Mouse (Mus musculus): Measurements from ENCODE around the gene Sltm.
"Not testable (repeated sequence)": the region's sequence is repeated elsewhere in the genome, so short reads cannot be mapped to it uniquely, and the experiment has no call there.

The Sltm gene

GRCm38 (mm10) chr9:70551524-70551923 lies 9.0 kb downstream of the Sltm start:
- no peak for DNase-seq (ENCODE audit: low read depth, low spot score)

DNA sequence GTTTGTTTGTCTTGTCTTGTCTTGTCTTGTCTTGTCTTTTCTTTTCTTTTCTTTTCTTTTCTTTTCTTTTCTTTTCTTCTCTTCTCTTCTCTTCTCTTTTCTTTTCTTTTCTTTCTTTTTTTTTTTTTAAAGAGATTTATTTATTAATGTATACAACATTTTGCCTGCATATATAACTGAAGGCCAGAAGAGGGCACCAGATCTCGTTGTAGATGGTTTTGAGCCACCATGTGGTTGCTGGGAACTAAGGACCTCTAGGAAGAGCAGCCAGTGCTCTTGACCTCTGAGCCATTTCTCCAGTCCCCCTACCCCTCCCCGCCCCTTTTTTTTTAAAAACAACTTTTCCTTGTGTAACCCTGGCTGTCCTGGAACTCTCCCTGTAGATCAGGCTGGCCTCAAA lies 9.7 kb downstream of the Sltm start:
- DNase-seq (ENCODE audit: low read depth, low spot score): not testable (repeated sequence)

DNA sequence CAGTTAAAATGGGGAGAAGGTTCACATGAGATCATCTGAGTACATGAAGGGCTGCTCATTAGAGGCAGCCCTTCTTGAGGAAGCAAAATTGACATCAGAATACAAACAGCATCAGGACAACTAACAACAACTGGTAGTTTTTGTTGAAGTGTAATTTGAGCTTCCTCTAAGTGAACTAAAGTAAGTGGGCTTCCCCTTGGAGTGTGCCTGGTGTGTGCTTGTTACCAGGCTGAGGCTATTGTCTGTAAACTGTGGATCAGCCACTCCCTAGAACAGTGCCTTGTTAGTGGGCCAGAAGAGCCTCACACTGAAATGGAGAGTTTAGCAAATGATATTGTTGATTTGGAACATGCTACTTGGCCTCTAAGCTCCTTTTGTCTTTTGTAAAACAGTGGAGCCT lies 12.9 kb downstream of the Sltm start:
- no peak for DNase-seq (ENCODE audit: low read depth, low spot score)

GRCm38 (mm10) chr9:70556796-70557195 lies 14.2 kb downstream of the Sltm start:
- DNase-seq (ENCODE audit: low read depth, low spot score): no peak

DNA sequence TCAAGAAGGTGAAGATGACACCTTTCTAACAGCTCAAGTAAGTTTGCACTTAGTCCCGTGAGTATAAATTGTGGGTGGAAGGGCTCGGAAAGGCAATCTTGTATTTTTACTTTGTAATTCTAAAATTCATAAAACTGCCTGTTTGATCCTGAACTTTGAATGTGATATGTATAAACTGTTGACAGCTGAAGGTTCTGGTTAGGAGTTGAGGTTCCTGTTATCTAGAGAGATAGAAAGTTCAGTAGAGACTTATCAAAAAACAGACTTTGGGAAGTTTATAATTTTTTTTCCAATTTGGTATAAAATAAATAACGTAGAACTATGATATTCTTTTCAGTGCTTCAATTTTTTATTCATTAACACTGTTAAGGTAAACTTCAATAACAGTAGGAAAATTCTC lies 20.3 kb downstream of the Sltm start:
- DNase-seq (ENCODE audit: low read depth, low spot score): no peak

DNA sequence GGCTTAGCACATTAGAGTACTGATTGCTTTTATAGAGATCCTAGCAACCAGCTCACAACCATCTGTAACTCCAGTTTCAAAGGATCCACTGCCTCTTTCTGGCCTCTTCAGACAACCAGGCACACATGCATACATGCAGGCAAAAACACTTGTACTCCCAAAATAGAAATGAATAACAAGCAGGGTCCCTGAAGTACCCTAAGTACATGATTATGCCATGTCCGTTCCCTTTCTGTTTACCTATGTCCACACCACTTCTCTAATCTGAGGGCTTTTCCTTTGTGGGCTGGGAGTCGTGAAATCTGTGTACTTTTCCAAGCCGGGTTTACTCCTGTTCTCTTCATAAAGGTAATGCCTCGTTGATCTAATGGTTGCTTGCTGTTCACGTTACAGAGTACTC lies 25.1 kb downstream of the Sltm start:
- DNase-seq (ENCODE audit: low read depth, low spot score): no peak

GRCm38 (mm10) chr9:70570351-70570750 lies 27.8 kb downstream of the Sltm start:
- no peak for DNase-seq (ENCODE audit: low read depth, low spot score)

DNA sequence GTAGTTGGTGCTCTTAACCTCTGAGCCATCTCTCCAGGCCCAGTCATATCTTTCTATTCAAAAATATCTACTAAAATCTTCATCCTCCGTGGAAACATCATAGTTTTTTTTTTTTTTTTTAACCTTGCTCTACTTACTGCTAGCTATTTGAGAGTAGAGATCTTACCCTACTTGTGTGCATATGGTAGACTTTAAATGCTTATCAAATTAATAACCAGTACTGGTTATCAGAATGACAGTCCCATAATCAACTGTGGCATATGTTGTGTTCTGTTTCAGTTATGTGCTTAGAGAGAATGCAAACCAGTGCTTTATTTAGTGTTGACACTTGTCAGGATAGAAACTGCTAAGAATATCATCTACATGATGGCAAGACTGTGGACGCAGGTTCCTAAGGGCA lies 35.6 kb downstream of the Sltm start:
- DNase-seq (ENCODE audit: low read depth, low spot score): no peak

DNA sequence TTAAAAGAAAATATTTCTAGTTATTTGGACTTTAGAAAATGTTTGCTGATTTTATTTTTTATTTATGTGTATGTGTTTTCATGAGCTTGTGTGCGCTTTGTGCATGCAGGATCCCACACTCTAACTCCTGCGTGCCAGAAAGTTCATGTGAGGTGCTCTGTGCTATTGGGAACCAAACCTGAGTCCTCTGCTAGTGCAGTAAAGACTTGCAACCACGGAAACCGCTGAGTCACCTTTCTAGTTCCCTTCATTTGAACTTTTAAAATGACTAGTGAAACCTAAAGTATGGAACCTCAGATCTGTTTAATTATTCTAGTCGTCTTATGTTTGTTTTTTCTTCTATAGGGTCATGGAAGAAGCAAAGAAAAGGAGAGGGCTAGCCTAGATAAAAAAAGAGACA lies 38.4 kb downstream of the Sltm start:
- DNase-seq (ENCODE audit: low read depth, low spot score): no peak

DNA sequence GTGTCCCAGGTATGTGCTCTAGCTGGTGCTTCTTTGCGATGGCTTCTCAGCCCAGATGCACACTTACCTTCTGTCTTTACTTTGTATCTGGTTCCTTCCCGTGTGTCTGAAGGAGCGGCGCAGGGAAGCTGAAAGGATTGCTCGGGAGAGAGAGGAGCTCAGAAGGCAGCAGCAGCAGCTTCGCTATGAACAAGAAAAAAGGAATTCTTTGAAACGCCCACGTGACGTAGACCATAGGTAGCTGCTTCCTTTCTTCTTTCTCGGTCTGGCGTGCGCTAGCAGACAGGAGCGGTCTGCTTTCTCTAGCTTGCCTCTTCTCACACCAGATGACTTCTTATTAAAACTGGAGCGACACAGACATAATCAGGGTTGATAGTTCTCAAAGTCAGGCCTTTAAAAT lies 42.1 kb downstream of the Sltm start:
- DNase-seq (ENCODE audit: low read depth, low spot score): no peak

- no peak for DNase-seq (ENCODE audit: low read depth, low spot score)
These were observed 42.6 kb downstream of the Sltm start for GRCm38 (mm10) chr9:70585172-70585571.

- DNase-seq (ENCODE audit: low read depth, low spot score): no peak
These were observed 44.6 kb downstream of the Sltm start for GRCm38 (mm10) chr9:70587171-70587570.

- no peak for DNase-seq (ENCODE audit: low read depth, low spot score)
These were observed 48.2 kb downstream of the Sltm start for GRCm38 (mm10) chr9:70590775-70591174.

- no peak for DNase-seq (ENCODE audit: low read depth, low spot score)
These were observed 48.9 kb downstream of the Sltm start for GRCm38 (mm10) chr9:70591486-70591885.

DNA sequence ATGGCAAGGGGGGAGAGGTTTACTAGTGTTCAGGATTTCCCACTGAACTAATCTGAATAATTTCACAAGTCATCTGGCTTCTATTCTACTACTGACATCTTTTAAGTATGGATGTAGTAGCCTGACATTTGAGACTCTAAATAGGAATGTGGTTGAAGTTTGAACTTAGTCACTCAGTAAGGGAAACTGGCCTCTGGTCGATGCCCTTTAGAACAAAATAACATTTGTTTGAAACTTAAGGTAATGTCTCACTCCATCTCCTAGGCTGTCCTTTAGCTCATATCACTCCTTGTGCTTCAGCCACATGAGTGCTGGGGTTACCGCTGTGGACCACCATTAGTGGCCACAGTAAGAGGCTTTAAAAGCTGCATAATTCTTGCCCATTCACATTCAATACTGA lies 55.7 kb downstream of the Sltm start:
- DNase-seq (ENCODE audit: low read depth, low spot score): no peak

DNA sequence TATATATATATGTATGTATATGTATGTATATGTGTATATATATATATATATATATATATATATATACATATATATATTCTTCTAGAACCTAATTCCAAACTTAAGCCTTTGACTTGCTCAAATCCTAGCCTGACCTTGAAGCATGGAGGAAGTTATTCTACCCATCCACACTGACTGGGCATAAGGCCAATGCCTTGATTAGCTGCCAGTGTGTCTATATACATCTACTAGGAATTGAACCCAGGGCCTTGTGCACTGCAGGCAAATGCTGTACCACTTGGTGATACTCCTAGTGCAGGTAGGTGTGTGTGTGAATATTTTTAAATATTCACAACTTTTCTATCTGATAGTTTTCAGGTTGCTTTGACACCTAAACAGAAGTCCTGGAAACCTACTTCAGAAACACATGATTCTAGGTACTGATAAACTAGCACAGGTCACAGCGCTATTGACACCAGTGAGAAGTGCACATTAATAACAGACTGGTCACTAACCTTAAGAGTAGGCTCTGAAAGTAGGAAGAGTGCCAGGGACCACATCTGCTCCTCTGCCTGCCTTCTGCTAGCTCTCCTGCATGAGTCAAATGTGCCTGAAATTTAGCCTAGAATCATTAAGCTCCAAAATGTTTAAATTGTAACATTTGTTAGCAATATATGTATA lies 59.8 kb downstream of the Sltm start:
- DNase-seq (ENCODE audit: low read depth, low spot score): no peak

- DNase-seq (ENCODE audit: low read depth, low spot score): no peak
These were observed 68.6 kb downstream of the Sltm start for GRCm38 (mm10) chr9:70611026-70611673.

DNA sequence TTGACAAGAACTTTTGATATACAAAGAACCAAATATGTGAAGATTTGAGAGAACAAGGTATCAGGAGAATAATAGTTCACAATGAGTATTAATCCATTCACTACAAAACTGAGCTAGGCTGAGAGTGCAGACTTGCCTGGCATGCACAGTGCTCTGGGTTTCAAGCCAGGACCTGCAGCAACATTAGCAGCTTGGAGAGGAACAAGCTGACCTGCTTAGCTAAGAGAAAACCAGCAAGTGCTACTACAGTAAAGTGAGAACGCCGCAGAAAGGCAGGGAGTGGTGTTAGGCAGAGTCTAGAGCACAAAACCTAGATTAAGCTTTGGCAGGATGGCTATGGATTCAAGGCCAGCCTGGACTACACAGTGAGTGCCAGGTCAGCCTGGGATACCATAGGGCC lies 87.2 kb downstream of the Sltm start:
- no peak for DNase-seq (ENCODE audit: low read depth, low spot score)

DNA sequence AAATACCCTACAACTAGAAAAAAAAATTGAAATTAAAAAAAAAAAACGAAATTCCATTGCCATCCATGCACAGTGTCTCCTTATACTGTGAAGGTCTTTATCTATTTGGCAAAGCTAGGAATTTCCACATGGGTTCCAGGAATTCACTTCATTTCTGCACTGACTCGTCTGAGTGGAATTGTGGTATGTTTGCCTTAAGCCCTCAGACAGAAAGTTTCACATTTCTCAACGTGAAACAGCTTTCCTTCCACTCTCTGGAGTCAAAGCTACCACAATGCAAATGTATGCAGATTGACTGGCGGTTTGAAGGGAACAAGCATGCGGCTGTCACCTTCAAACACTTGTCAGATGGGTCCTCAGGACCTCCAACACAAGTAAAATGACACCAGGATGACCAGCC lies 89.1 kb downstream of the Sltm start:
- no peak for DNase-seq (ENCODE audit: low read depth, low spot score)

DNA sequence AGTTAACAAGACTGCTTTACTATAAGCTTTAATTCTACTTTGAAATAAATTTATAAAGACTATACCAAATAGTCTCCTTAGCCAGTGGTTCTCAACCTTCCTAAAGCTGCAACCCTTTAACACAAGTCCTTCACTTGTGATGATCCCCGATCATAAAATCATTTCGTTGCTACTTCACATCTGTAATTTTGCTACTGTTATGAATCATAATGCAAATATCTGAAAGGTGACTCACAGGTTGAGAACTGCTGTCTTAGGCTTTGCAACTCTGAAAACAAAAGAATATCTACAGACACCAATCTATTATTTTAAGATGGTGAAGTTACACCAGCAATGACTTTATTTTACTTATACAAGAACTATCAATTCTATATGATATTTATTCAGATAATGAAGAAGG lies 94.2 kb downstream of the Sltm start:
- no peak for DNase-seq (ENCODE audit: low read depth, low spot score)
